Mouse (Mus musculus) heart, embryonic 15.5 days (tissue): Measurements from ENCODE around the gene 1600015I10Rik. TPM values are rescaled to one million over a fixed set of nuclear protein-coding genes. Genes with fewer than 3 reads are reported as not detected.
"Not testable (repeated sequence)": the region's sequence is repeated elsewhere in the genome, so short reads cannot be mapped to it uniquely, and the experiment has no call there.

Source experiments
- ATAC-seq: fragments of 200-750 bp; cut with Nextera tagmentation; replicated peaks from 2 replicates; pipeline ENCODE4 v1.8.0; 2017; ENCODE audit warnings: low read depth, moderate TSS enrichment; ENCODE audit not compliant: insufficient number of reproducible peaks, insufficient read depth, low FRiP score
- H3K27ac ChIP-seq: fragments of 300-500 bp; sonication (generic); 2 replicates; pipeline ENCODE4 v1.5.1; 2015; ENCODE audit warnings: mild to moderate bottlenecking, inconsistent platforms
- H3K27me3 ChIP-seq: fragments of 300-500 bp; sonication (generic); 2 replicates; pipeline ENCODE4 v1.6.1; 2015; ENCODE audit warnings: inconsistent platforms
- H3K36me3 ChIP-seq: fragments of 300-500 bp; sonication (generic); 2 replicates; pipeline ENCODE4 v1.6.1; 2015; ENCODE audit warnings: mild to moderate bottlenecking, inconsistent platforms
- H3K4me1 ChIP-seq: fragments of 300-500 bp; sonication (generic); replicated peaks from 2 replicates; pipeline ENCODE4 v1.6.1; 2015; ENCODE audit warnings: inconsistent platforms
- H3K4me2 ChIP-seq: fragments of 300-500 bp; sonication (generic); 2 replicates; pipeline ENCODE4 v1.6.1; 2015; ENCODE audit warnings: inconsistent platforms, mild to moderate bottlenecking, moderate library complexity
- H3K4me3 ChIP-seq: fragments of 300-500 bp; sonication (generic); 2 replicates; pipeline ENCODE4 v1.5.1; 2015; ENCODE audit warnings: mild to moderate bottlenecking, inconsistent platforms
- H3K9ac ChIP-seq: fragments of 300-500 bp; sonication (generic); 2 replicates; pipeline ENCODE4 v1.6.1; 2015; ENCODE audit warnings: mild to moderate bottlenecking, inconsistent platforms
- H3K9me3 ChIP-seq: fragments of 300-500 bp; sonication (generic); replicated peaks from 2 replicates; pipeline ENCODE4 v1.6.1; 2016; ENCODE audit warnings: inconsistent platforms
- WGBS: fragments of 180-500 bp; shearing (Covaris S2); methylation state at CpG from one replicate; pipeline ENCODE4 v1.1.7; 2015; ENCODE audit warnings: mixed read lengths; 5-methylcytosine and 5-hydroxymethylcytosine counted together
- polyA plus RNA-seq: library from polyadenylated mRNA; unstranded; fragments of >200 nt; fragmentation: Nextera tagmentation; extraction: Ambion mirVana; gene quantifications from 2 replicates; pipeline ENCODE4 v1.2.1, GENCODE M21; 2015

1600015I10Rik gene
- polyA plus RNA-seq, result not detected in 2 replicates

GRCm38 (mm10) chr6:48929595-48929994 lies at the start of gene 1600015I10Rik:
Gene 1600015I10Rik, plus strand, starts transcription at chr6:48929895.
- 79% methylated on average over 5 of the region's 5 CpGs for WGBS
- Histone ChIP-seq H3K27me3 (no peaks in the 10 kb centered on the region), H3K9me3 (no peaks in the 10 kb centered on the region), H3K9ac (no peak within 1 kb of the TSS), H3K4me3 (no peak within 1 kb of the TSS), H3K4me2 (no peak within 1 kb of the TSS), H3K36me3 (no peaks in the 10 kb centered on the region), H3K4me1 (peaks cover 6% of the 10 kb centered on the region; the same call in 1 of the 2 replicates), H3K27ac (no peak within 1 kb of the TSS)
- no peak for ATAC-seq

- Histone ChIP-seq H3K4me2 (no peak overlapping the region), H3K9ac (no peak overlapping the region), H3K36me3 (no peaks in the 10 kb centered on the region), H3K4me1 (no peaks in the 10 kb centered on the region), H3K27me3 (no peaks in the 10 kb centered on the region), H3K9me3 (no peaks in the 10 kb centered on the region), H3K4me3 (no peak overlapping the region), H3K27ac (no peak overlapping the region)
- 48% methylated on average over 4 of the region's 4 CpGs for WGBS
- no peak for ATAC-seq
These were observed 35.5 kb upstream of the 1600015I10Rik start for GRCm38 (mm10) chr6:48894203-48894602.

GRCm38 (mm10) chr6:48894938-48895818 lies 34.5 kb upstream of the 1600015I10Rik start:
- no peak overlapping the region for H3K4me3 ChIP-seq
- WGBS, result 71% methylated on average over 8 of the region's 8 CpGs

GRCm38 (mm10) chr6:48895941-48896340 lies 33.8 kb upstream of the 1600015I10Rik start:
- Histone ChIP-seq H3K36me3 (no peaks in the 10 kb centered on the region), H3K9ac (no peak overlapping the region), H3K27ac (no peak overlapping the region), H3K4me3 (no peak overlapping the region), H3K4me2 (no peak overlapping the region), H3K9me3 (no peaks in the 10 kb centered on the region), H3K4me1 (no peaks in the 10 kb centered on the region), H3K27me3 (no peaks in the 10 kb centered on the region)
- 77% methylated on average over 5 of the region's 5 CpGs for whole genome bisulfite sequencing
- no peak for ATAC-seq

More at GRCm38 (mm10) chr6:48894938-48895818, 34.5 kb upstream of the 1600015I10Rik start:
- H3K27ac ChIP-seq, result no peak overlapping the region
- no peaks in the 10 kb centered on the region for H3K9me3 ChIP-seq
- no peak for ATAC-seq
- no peaks in the 10 kb centered on the region for H3K36me3 ChIP-seq
- no peaks in the 10 kb centered on the region for H3K27me3 ChIP-seq
- no peaks in the 10 kb centered on the region for H3K4me1 ChIP-seq
- no peak overlapping the region for H3K9ac ChIP-seq
- no peak overlapping the region for H3K4me2 ChIP-seq

- no peak overlapping the region for H3K9ac ChIP-seq
- no peaks in the 10 kb centered on the region for H3K9me3 ChIP-seq
- no peak overlapping the region for H3K27ac ChIP-seq
- H3K36me3 ChIP-seq, result no peaks in the 10 kb centered on the region
- H3K4me2 ChIP-seq, result no peak overlapping the region
- WGBS, result 72% methylated on average over 5 of the region's 5 CpGs
- no peaks in the 10 kb centered on the region for H3K27me3 ChIP-seq
- H3K4me1 ChIP-seq, result no peaks in the 10 kb centered on the region
- no peak for ATAC-seq
- H3K4me3 ChIP-seq, result no peak overlapping the region
These were observed 32.7 kb upstream of the 1600015I10Rik start for GRCm38 (mm10) chr6:48896956-48897355.

- H3K4me1 ChIP-seq, H3K4me2 ChIP-seq, H3K27me3 ChIP-seq, H3K9me3 ChIP-seq, H3K27ac ChIP-seq, H3K36me3 ChIP-seq, ATAC-seq, H3K9ac ChIP-seq, H3K4me3 ChIP-seq: not testable (repeated sequence)
- WGBS, result 86% methylated on average over 11 of the region's 11 CpGs
These were observed 28.4 kb upstream of the 1600015I10Rik start for GRCm38 (mm10) chr6:48901316-48901715.

GRCm38 (mm10) chr6:48902511-48903406 lies 26.9 kb upstream of the 1600015I10Rik start:
- ATAC-seq, result no peak

GRCm38 (mm10) chr6:48903437-48903836 lies 26.3 kb upstream of the 1600015I10Rik start:
- Histone ChIP-seq H3K4me1 (no peaks in the 10 kb centered on the region), H3K9ac (no peak overlapping the region), H3K4me3 (no peak overlapping the region), H3K27me3 (no peaks in the 10 kb centered on the region), H3K27ac (no peak overlapping the region), H3K9me3 (no peaks in the 10 kb centered on the region), H3K36me3 (no peaks in the 10 kb centered on the region), H3K4me2 (no peak overlapping the region)
- no peak for ATAC-seq
- WGBS, result 62% methylated on average over 4 of the region's 4 CpGs

More at GRCm38 (mm10) chr6:48902511-48903406, 26.9 kb upstream of the 1600015I10Rik start:
- Histone ChIP-seq H3K4me2 (no peak overlapping the region), H3K27ac (no peak overlapping the region), H3K4me1 (no peaks in the 10 kb centered on the region), H3K27me3 (no peaks in the 10 kb centered on the region), H3K4me3 (no peak overlapping the region), H3K9me3 (no peaks in the 10 kb centered on the region), H3K36me3 (no peaks in the 10 kb centered on the region), H3K9ac (no peak overlapping the region)
- 84% methylated on average over 17 of the region's 17 CpGs for WGBS

- Histone ChIP-seq H3K27ac (no peak overlapping the region), H3K27me3 (no peaks in the 10 kb centered on the region), H3K9ac (no peak overlapping the region), H3K36me3 (no peaks in the 10 kb centered on the region), H3K4me2 (no peak overlapping the region), H3K4me3 (no peak overlapping the region), H3K9me3 (no peaks in the 10 kb centered on the region), H3K4me1 (no peaks in the 10 kb centered on the region)
- 87% methylated on average over 13 of the region's 13 CpGs for WGBS
- 0 out of 2 replicates have a peak, but pooled peaks have one; percentile 22 for ATAC-seq
These were observed 24.1 kb upstream of the 1600015I10Rik start for GRCm38 (mm10) chr6:48905606-48906005.

GRCm38 (mm10) chr6:48906371-48906770 lies 23.3 kb upstream of the 1600015I10Rik start:
- no peak overlapping the region for H3K27ac ChIP-seq
- 90% methylated on average over 14 of the region's 14 CpGs for WGBS
- no peaks in the 10 kb centered on the region for H3K4me1 ChIP-seq
- H3K4me3 ChIP-seq, result no peak overlapping the region
- H3K27me3 ChIP-seq, result no peaks in the 10 kb centered on the region
- H3K9me3 ChIP-seq, result no peaks in the 10 kb centered on the region
- H3K36me3 ChIP-seq, result no peaks in the 10 kb centered on the region
- H3K9ac ChIP-seq, result no peak overlapping the region
- no peak for ATAC-seq
- H3K4me2 ChIP-seq, result no peak overlapping the region

- H3K4me2 ChIP-seq, result no peak overlapping the region
- H3K27me3 ChIP-seq, result no peaks in the 10 kb centered on the region
- no peaks in the 10 kb centered on the region for H3K36me3 ChIP-seq
- no peak overlapping the region for H3K9ac ChIP-seq
- no peak for ATAC-seq
- WGBS, result 58% methylated on average over 1 of the region's 1 CpGs
- H3K4me1 ChIP-seq, result no peaks in the 10 kb centered on the region
- no peak overlapping the region for H3K27ac ChIP-seq
- no peak overlapping the region for H3K4me3 ChIP-seq
- H3K9me3 ChIP-seq, result no peaks in the 10 kb centered on the region
These were observed 20.5 kb upstream of the 1600015I10Rik start for GRCm38 (mm10) chr6:48909229-48909628.
